Mouse (Mus musculus) liver, embryonic 15.5 days (tissue): ENCODE results near the gene Tmem140. TPM values are rescaled to one million over a fixed set of nuclear protein-coding genes. Genes with fewer than 3 reads are reported as not detected.

Source experiments
- ATAC-seq: fragments of 200-750 bp; cut with Nextera tagmentation; 2 replicates; pipeline ENCODE4 v1.8.0; 2017; ENCODE audit warnings: moderate number of reproducible peaks, mild to moderate bottlenecking, moderate library complexity; ENCODE audit not compliant: insufficient read depth
- H3K27ac ChIP-seq: fragments of 300-500 bp; sonication (generic); replicated peaks from 2 replicates; pipeline ENCODE4 v1.5.1; 2015; ENCODE audit warnings: mild to moderate bottlenecking, inconsistent platforms
- H3K27me3 ChIP-seq: fragments of 300-500 bp; sonication (generic); 2 replicates; pipeline ENCODE4 v1.6.1; 2015; ENCODE audit warnings: mild to moderate bottlenecking, inconsistent platforms
- H3K36me3 ChIP-seq: fragments of 300-500 bp; sonication (generic); replicated peaks from 2 replicates; pipeline ENCODE4 v1.6.1; 2015; ENCODE audit warnings: moderate library complexity, mild to moderate bottlenecking, inconsistent platforms
- H3K4me1 ChIP-seq: fragments of 300-500 bp; sonication (generic); replicated peaks from 2 replicates; pipeline ENCODE4 v1.6.1; 2015; ENCODE audit warnings: inconsistent platforms
- H3K4me2 ChIP-seq: fragments of 300-500 bp; sonication (generic); 2 replicates; pipeline ENCODE4 v1.6.1; 2015; ENCODE audit warnings: moderate library complexity, mild to moderate bottlenecking, inconsistent platforms
- H3K4me3 ChIP-seq: fragments of 300-500 bp; sonication (generic); replicated peaks from 2 replicates; pipeline ENCODE4 v1.5.1; 2015; ENCODE audit warnings: mild to moderate bottlenecking, inconsistent platforms
- H3K9ac ChIP-seq: fragments of 300-500 bp; sonication (generic); 2 replicates; pipeline ENCODE4 v1.6.1; 2015; ENCODE audit warnings: moderate library complexity, mild to moderate bottlenecking, inconsistent platforms
- H3K9me3 ChIP-seq: fragments of 300-500 bp; sonication (generic); replicated peaks from 2 replicates; pipeline ENCODE4 v1.6.1; 2016; ENCODE audit warnings: inconsistent platforms
- WGBS: fragments of 180-500 bp; shearing (Covaris S2); methylation state at CpG from one replicate; pipeline ENCODE4 v1.1.7; 2015; ENCODE audit warnings: mixed read lengths; ENCODE audit not compliant: insufficient replicate concordance; 5-methylcytosine and 5-hydroxymethylcytosine counted together
- polyA plus RNA-seq: library from polyadenylated mRNA; unstranded; fragments of >200 nt; fragmentation: Nextera tagmentation; extraction: Ambion mirVana; gene quantifications from 2 replicates; pipeline ENCODE4 v1.2.1, GENCODE M21; 2015

Tmem140 gene
- polyA plus RNA-seq, 1 experiment from 2014 or later, result 5.8 TPM

DNA sequence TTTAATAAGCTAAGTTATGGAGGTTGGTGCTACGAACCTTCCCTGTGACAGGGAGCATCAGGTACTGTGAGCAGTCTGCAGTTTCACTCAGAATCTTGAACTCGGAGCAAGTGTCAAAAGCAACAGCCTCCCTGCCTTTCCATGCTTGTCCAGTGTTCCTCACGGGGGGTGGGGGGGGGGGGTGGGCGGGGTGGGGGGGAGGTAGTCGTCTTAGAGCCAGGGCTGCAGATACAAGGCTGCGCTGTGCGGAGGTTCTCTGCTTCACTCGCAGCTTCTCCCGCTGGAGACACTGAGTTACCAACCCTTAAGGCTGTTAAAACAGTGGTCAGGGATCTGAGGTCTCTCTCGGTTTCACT is 5.0 kb downstream of the Tmem140 start:
- no peaks in the 10 kb centered on the region for H3K27me3 ChIP-seq
- H3K9me3 ChIP-seq, result no peaks in the 10 kb centered on the region
- WGBS, result 51% methylated on average over 10 of the region's 10 CpGs
- peak overlapping the region; percentile 62 for H3K4me2 ChIP-seq
- no peak for ATAC-seq
- peaks cover 82% of the 10 kb centered on the region for H3K4me1 ChIP-seq
- H3K36me3 ChIP-seq, result peaks cover 6% of the 10 kb centered on the region; the same call in 1 of the 2 replicates
- peak overlapping the region; percentile 46; the same call in 1 of the 2 replicates for H3K27ac ChIP-seq
- no peak overlapping the region for H3K9ac ChIP-seq
- no peak overlapping the region for H3K4me3 ChIP-seq

GRCm38 (mm10) chr6:34868507-34869217 is 5.7 kb downstream of the Tmem140 start:
- Histone ChIP-seq H3K4me1 (peaks cover 80% of the 10 kb centered on the region), H3K4me3 (no peak overlapping the region), H3K27me3 (no peaks in the 10 kb centered on the region), H3K4me2 (peak overlapping the region; percentile 62), H3K27ac (peak overlapping the region; percentile 80), H3K9ac (no peak overlapping the region), H3K36me3 (peaks cover 12% of the 10 kb centered on the region; the same call in 1 of the 2 replicates), H3K9me3 (no peaks in the 10 kb centered on the region)
- ATAC-seq, result peak; percentile 13; the same call in 1 of the 2 replicates
- WGBS, result 49% methylated on average over 20 of the region's 20 CpGs

GRCm38 (mm10) chr6:34869225-34869915 is 6.4 kb downstream of the Tmem140 start:
- Histone ChIP-seq H3K27me3 (no peaks in the 10 kb centered on the region), H3K27ac (peak overlapping the region; percentile 80), H3K4me3 (peak overlapping the region; percentile 29), H3K9me3 (no peaks in the 10 kb centered on the region), H3K4me2 (peak overlapping the region; percentile 62), H3K36me3 (peaks cover 14% of the 10 kb centered on the region; the same call in 1 of the 2 replicates), H3K9ac (peak overlapping the region; percentile 19; the same call in 1 of the 2 replicates), H3K4me1 (peaks cover 81% of the 10 kb centered on the region)
- peak; percentile 54 for ATAC-seq
- WGBS, result 10% methylated on average over 13 of the region's 13 CpGs

DNA sequence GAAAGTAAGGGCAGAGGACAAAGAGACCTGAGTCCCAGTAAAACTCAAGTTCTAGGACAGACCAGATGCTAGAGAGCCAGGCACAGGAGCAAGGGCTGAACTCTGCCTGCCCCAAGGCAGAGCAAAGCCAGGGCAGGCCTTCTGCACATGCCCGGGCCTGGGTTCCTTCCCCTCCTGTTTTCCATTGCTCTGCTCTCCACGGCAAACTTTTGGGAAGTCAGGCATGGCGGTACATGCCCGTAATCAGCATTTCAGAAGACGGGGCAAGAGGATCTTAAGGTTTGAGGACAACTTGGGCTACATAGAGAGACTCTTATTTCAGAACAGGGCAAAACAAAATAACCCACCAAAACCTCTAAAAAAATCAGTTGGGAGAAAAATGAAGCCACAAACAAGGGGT is 7.2 kb downstream of the Tmem140 start:
- 0 out of 2 replicates have a peak overlapping the region, but pooled peaks have one; percentile 62 for H3K4me2 ChIP-seq
- H3K4me3 ChIP-seq, result no peak overlapping the region
- WGBS, result 43% methylated on average over 5 of the region's 5 CpGs
- H3K27me3 ChIP-seq, result no peaks in the 10 kb centered on the region
- peaks cover 14% of the 10 kb centered on the region; the same call in 1 of the 2 replicates for H3K36me3 ChIP-seq
- peak overlapping the region; percentile 80 for H3K27ac ChIP-seq
- peak overlapping the region; percentile 19; the same call in 1 of the 2 replicates for H3K9ac ChIP-seq
- no peak for ATAC-seq
- peaks cover 86% of the 10 kb centered on the region for H3K4me1 ChIP-seq
- H3K9me3 ChIP-seq, result no peaks in the 10 kb centered on the region

GRCm38 (mm10) chr6:34870724-34871123 is 7.8 kb downstream of the Tmem140 start:
- Histone ChIP-seq H3K27me3 (no peaks in the 10 kb centered on the region), H3K36me3 (peaks cover 14% of the 10 kb centered on the region; the same call in 1 of the 2 replicates), H3K9me3 (no peaks in the 10 kb centered on the region), H3K27ac (peak overlapping the region; percentile 80; the same call in 1 of the 2 replicates), H3K9ac (no peak overlapping the region), H3K4me3 (no peak overlapping the region), H3K4me2 (no peak overlapping the region), H3K4me1 (peaks cover 86% of the 10 kb centered on the region)
- WGBS, result 74% methylated on average over 5 of the region's 5 CpGs
- no peak for ATAC-seq

GRCm38 (mm10) chr6:34871929-34872328 is 9.0 kb downstream of the Tmem140 start:
- Histone ChIP-seq H3K4me2 (no peak overlapping the region), H3K9ac (no peak overlapping the region), H3K4me3 (no peak overlapping the region), H3K4me1 (peaks cover 86% of the 10 kb centered on the region), H3K27ac (peak overlapping the region; percentile 87; the same call in 1 of the 2 replicates), H3K27me3 (no peaks in the 10 kb centered on the region), H3K9me3 (no peaks in the 10 kb centered on the region), H3K36me3 (peaks cover 14% of the 10 kb centered on the region; the same call in 1 of the 2 replicates)
- ATAC-seq, result no peak
- 75% methylated on average over 7 of the region's 7 CpGs for WGBS

DNA sequence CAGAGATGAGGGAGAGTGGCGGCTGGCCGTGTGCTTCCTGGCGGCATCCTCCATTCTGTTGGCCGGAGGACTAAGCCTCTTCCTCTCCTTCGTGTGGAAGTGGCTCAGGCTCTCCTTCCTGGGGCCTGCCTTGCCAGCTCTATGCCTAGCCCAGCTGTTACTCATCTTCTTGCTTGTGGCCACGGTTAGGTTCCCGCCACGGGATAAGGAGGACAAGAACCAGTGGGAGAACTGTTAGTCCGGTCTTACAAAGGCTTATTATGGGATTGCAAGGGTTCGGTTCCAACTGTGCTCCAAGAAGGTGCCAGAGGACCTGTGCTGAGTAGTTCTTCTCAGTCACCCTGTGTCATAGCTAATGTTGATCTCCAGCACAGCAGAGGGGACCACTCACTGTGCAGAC is 9.9 kb downstream of the Tmem140 start:
- no peak overlapping the region for H3K4me3 ChIP-seq
- H3K27me3 ChIP-seq, result no peaks in the 10 kb centered on the region
- peaks cover 14% of the 10 kb centered on the region; the same call in 1 of the 2 replicates for H3K36me3 ChIP-seq
- H3K9me3 ChIP-seq, result no peaks in the 10 kb centered on the region
- H3K4me2 ChIP-seq, result no peak overlapping the region
- peaks cover 86% of the 10 kb centered on the region for H3K4me1 ChIP-seq
- H3K9ac ChIP-seq, result no peak overlapping the region
- H3K27ac ChIP-seq, result peak overlapping the region; percentile 87; the same call in 1 of the 2 replicates
- 71% methylated on average over 10 of the region's 10 CpGs for WGBS
- ATAC-seq, result no peak

DNA sequence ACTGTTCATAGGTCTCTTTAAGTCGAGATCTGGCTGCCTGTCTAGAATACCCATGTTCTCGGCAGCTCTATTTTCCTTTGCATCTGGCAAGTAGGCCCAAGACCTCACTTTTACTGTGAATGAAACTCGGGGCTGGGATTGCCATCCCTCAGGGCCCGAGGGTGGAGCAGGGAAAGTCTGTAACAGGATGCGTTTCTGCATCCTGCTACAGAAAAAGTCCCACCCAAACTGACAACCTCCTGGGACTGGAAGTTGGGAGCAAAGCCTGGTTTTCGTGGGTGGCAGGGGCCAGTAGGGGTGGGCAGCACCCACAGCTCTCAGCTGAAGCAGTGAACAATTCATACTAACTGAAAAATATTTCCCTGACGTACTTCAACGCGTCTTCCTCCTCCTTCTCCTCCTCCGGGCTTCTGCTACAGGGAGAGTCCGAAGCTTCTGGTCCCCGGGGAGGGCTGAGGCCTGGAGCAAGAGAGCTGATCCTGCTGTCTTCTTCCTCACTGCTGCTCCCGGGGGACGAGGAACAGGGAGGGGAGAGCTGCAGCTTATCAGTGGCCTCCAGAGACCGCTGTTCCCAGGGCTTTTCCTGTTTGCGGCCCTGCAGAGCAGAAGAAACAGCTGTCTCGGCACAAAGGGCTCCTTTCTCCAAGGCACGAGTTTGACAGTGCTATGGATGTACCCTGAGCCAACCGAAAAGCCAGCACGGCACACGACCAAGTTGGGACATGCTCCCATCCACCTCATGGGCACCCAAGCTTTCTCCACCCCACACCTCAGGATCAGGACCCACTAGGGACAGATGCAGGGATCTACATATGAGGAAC is 11.4 kb downstream of the Tmem140 start:
- ATAC-seq, result peak; percentile 46
- H3K4me1 ChIP-seq, result peaks cover 82% of the 10 kb centered on the region
- peak overlapping the region; percentile 74 for H3K4me2 ChIP-seq
- H3K27ac ChIP-seq, result peak overlapping the region; percentile 87
- no peaks in the 10 kb centered on the region for H3K9me3 ChIP-seq
- H3K36me3 ChIP-seq, result peaks cover 20% of the 10 kb centered on the region; the same call in 1 of the 2 replicates
- 21% methylated on average over 21 of the region's 21 CpGs for WGBS
- H3K27me3 ChIP-seq, result no peaks in the 10 kb centered on the region
- peak overlapping the region; percentile 30 for H3K4me3 ChIP-seq
- peak overlapping the region; percentile 25 for H3K9ac ChIP-seq

DNA sequence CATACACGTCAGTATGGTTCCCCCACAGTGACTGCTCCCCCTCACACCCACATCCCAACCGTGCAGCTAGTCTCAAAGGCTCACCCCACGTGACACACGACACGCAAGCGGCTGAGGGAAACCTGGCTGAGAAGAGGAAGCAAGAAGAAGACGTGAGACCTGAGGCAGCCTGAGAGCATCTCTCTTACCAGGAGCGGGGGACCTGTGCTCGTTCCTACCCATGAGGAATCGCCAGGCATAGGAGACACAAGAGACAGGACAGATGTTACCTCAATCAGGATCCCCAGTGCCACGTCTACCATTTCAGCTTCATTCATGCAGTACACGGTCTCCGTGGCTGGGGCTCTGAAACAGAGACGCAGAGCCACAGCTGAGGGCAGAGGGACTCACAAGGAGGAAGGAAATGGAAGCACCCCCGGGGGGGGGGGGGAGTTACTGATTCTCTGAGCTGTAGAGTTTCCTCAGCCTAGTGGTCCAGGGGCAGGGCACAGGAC is 12.4 kb downstream of the Tmem140 start:
- peaks cover 74% of the 10 kb centered on the region for H3K4me1 ChIP-seq
- H3K4me3 ChIP-seq, result peak overlapping the region; percentile 30
- peak overlapping the region; percentile 35 for H3K9ac ChIP-seq

GRCm38 (mm10) chr6:34875966-34876834 is 13.3 kb downstream of the Tmem140 start:
- Histone ChIP-seq H3K27me3 (no peaks in the 10 kb centered on the region), H3K9ac (peak overlapping the region; percentile 88), H3K4me2 (peak overlapping the region; percentile 74), H3K36me3 (peaks cover 38% of the 10 kb centered on the region), H3K4me1 (peaks cover 67% of the 10 kb centered on the region), H3K27ac (peak overlapping the region; percentile 87), H3K4me3 (peak overlapping the region; percentile 84), H3K9me3 (no peaks in the 10 kb centered on the region)
- 12% methylated on average over 12 of the region's 12 CpGs for WGBS
- peak; percentile 42 for ATAC-seq

More for the DNA sequence above, 12.4 kb downstream of the Tmem140 start:
- Histone ChIP-seq H3K27me3 (no peaks in the 10 kb centered on the region), H3K9me3 (no peaks in the 10 kb centered on the region), H3K27ac (peak overlapping the region; percentile 87), H3K4me2 (peak overlapping the region; percentile 74), H3K36me3 (peaks cover 30% of the 10 kb centered on the region)
- 17% methylated on average over 15 of the region's 15 CpGs for WGBS
- no peak for ATAC-seq
